Mouse (Mus musculus): ENCODE measurements around the gene Kdelr2.

DNA sequence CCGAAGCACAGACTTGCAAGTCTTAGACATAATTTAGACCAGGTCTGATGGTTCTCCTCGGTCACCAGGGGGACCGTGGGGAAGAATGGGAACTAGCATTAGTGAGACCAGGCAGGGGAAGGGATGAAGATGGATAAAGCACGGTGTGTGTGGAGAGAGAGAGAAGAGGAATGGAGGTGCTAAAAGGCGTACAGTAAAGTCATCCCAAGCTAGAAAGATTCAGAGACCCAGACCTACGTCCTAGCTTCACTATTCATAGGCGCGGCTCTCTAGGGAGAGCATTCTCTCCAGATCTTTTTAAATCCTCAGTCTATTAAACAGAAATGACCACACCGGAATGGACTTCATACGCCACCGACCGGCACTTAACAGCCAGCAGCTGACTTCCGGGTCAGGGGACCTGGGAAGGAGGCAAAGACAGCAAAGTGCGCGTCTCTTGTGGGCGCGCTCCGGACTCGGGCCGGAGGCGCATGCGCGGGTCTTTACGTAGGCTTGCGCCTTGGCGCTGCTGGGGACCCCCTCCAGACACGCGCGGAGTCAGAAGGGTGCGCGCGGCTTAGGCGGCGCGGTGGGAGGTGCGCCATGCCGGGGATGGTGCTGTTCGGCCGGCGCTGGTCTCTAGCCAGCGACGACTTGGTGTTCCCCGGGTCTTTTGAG, 60.6 kb downstream of the Kdelr2 start, which contains the start of gene Daglb:
- TF ChIP-seq CTCF (IDR thresholded peaks at IDR 0.05; ENCODE audit: extremely low read depth, insufficient read length, insufficient replicate concordance, low read depth, low read length): no peak
- peak; percentile 70 for TF ChIP-seq POLR2A (IDR thresholded peaks at IDR 0.05; ENCODE audit: low read depth, low read length)
